Mouse (Mus musculus) heart, embryonic 16.5 days (tissue): ENCODE measurements around the gene Znhit1. TPM values are rescaled to one million over a fixed set of nuclear protein-coding genes. Genes with fewer than 3 reads are reported as not detected.

Source experiments
- ATAC-seq: fragments of 200-750 bp; cut with Nextera tagmentation; replicated peaks from 2 replicates; pipeline ENCODE4 v1.8.0; 2017; ENCODE audit warnings: moderate number of reproducible peaks; ENCODE audit not compliant: insufficient read depth, low FRiP score; ENCODE audit errors: extremely low read depth
- H3K27ac ChIP-seq: fragments of 300-500 bp; sonication (generic); 2 replicates; pipeline ENCODE4 v1.5.1; 2014; ENCODE audit warnings: mild to moderate bottlenecking, low read length, control low read depth, moderate library complexity
- H3K27me3 ChIP-seq: fragments of 300-500 bp; sonication (generic); 2 replicates; pipeline ENCODE4 v1.6.1; 2014; ENCODE audit warnings: low read length, mixed read lengths; ENCODE audit not compliant: control insufficient read depth, insufficient read depth
- H3K36me3 ChIP-seq: fragments of 300-500 bp; sonication (generic); 2 replicates; pipeline ENCODE4 v1.6.1; 2014; ENCODE audit not compliant: control insufficient read depth, insufficient read depth
- H3K4me1 ChIP-seq: fragments of 300-500 bp; sonication (generic); 2 replicates; pipeline ENCODE4 v1.6.1; 2014; ENCODE audit warnings: low read length, mixed read lengths; ENCODE audit not compliant: control insufficient read depth, insufficient read depth
- H3K4me2 ChIP-seq: fragments of 300-500 bp; sonication (generic); 2 replicates; pipeline ENCODE4 v1.6.1; 2014; ENCODE audit warnings: low read depth, mild to moderate bottlenecking, control low read depth, low read length
- H3K4me3 ChIP-seq: fragments of 300-500 bp; sonication (generic); 2 replicates; pipeline ENCODE4 v1.5.1; 2014; ENCODE audit warnings: mild to moderate bottlenecking, control low read depth, low read length
- H3K9ac ChIP-seq: fragments of 300-500 bp; sonication (generic); 2 replicates; pipeline ENCODE4 v1.6.1; 2014; ENCODE audit warnings: low read length, control low read depth
- H3K9me3 ChIP-seq: fragments of 300-500 bp; sonication (generic); replicated peaks from 2 replicates; pipeline ENCODE4 v1.6.1; 2016; ENCODE audit warnings: low read length; ENCODE audit not compliant: control insufficient read depth
- WGBS: fragments of 180-500 bp; shearing (Covaris S2); extraction: QIAGEN DNeasy Blood & Tissue Kit; methylation state at CpG from one replicate; pipeline ENCODE4 v1.1.7; 2014; 5-methylcytosine and 5-hydroxymethylcytosine counted together
- polyA plus RNA-seq: library from polyadenylated mRNA; unstranded; fragments of >200 nt; fragmentation: Nextera tagmentation; extraction: Ambion mirVana; gene quantifications from 2 replicates; pipeline ENCODE4 v1.2.1, GENCODE M21; 2015

Gene Znhit1
- polyA plus RNA-seq, 1 experiment from 2014 or later = 74.4 TPM

DNA sequence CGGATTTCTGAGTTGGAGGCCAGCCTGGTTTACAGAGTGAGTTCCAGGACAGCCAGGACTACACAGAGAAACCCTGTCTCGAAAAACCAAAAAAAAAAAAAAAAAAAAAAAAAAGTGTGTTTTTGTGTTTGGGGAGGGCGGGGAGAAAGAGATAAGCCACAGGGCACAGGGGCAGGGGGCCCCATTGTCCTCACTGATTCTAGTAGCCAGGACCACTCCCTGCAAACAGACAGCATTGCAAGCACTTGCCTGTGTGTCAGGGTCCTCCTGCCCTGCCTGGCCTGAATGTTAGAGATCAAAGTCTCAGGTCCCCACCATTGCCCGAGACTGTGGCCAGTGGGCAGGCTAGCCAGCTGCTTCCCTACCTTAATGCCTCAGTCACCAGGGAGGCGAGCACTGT, 11.6 kb upstream of the Znhit1 start:
- WGBS = 76% methylated on average over 3 of the region's 5 CpGs
- peaks cover 11% of the 10 kb centered on the region for H3K36me3 ChIP-seq
- no peak overlapping the region for H3K9ac ChIP-seq
- H3K4me2 ChIP-seq = no peak overlapping the region
- no peaks in the 10 kb centered on the region for H3K9me3 ChIP-seq
- no peak overlapping the region for H3K27ac ChIP-seq
- ATAC-seq = no peak
- no peaks in the 10 kb centered on the region for H3K27me3 ChIP-seq
- no peak overlapping the region for H3K4me3 ChIP-seq
- no peaks in the 10 kb centered on the region for H3K4me1 ChIP-seq

DNA sequence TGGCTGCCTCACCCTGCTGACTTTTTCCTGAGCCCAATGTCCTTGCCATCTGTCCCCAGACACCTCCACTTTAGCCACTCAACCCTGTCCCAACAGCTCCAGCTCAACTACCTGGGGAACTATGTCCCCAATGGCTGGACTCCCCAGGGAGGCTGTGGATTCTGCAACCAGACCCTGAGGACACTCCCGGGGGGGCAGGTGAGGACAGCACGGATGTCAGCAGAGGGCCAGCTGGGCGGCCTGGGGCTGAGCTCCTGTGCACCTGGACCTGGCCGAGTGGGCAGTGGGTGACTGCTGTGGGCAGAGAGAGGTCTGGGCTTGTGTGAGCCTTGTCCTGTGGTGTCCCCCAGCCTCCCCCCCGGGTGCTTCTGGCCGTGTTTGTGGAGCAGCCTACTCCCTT, 2.0 kb upstream of the Znhit1 start:
- no peak for ATAC-seq
- Histone ChIP-seq H3K4me3 (no peak overlapping the region), H3K4me1 (peaks cover 11% of the 10 kb centered on the region), H3K4me2 (no peak overlapping the region), H3K9me3 (no peaks in the 10 kb centered on the region), H3K27me3 (no peaks in the 10 kb centered on the region), H3K27ac (no peak overlapping the region), H3K36me3 (peaks cover 35% of the 10 kb centered on the region), H3K9ac (no peak overlapping the region)
- 88% methylated on average over 6 of the region's 6 CpGs for WGBS

DNA sequence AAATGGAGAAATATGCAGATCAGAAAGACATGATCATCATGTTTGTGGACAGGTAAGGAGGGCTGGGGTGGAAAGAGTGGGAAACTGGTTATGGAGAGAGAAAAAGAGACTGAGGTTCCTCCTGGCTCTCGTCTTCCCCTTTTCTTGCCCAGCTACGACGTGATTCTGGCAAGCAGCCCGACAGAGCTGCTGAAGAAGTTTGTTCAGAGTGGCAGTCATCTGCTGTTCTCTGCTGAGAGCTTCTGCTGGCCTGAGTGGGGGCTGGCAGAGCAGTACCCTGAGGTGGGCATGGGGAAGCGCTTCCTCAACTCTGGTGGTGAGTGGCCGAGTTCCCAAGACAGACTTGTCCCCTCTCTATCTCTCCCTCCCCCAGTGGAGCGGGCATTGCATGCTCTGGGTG, 599 bp upstream of the Znhit1 start:
- H3K4me2 ChIP-seq = peak overlapping the region; percentile 95
- ATAC-seq = no peak
- no peaks in the 10 kb centered on the region for H3K9me3 ChIP-seq
- peaks cover 27% of the 10 kb centered on the region for H3K36me3 ChIP-seq
- peak overlapping the region; percentile 92 for H3K9ac ChIP-seq
- peaks cover 11% of the 10 kb centered on the region for H3K4me1 ChIP-seq
- no peak overlapping the region for H3K27ac ChIP-seq
- H3K4me3 ChIP-seq = peak overlapping the region; percentile 81
- 49% methylated on average over 7 of the region's 7 CpGs for WGBS
- no peaks in the 10 kb centered on the region for H3K27me3 ChIP-seq

DNA sequence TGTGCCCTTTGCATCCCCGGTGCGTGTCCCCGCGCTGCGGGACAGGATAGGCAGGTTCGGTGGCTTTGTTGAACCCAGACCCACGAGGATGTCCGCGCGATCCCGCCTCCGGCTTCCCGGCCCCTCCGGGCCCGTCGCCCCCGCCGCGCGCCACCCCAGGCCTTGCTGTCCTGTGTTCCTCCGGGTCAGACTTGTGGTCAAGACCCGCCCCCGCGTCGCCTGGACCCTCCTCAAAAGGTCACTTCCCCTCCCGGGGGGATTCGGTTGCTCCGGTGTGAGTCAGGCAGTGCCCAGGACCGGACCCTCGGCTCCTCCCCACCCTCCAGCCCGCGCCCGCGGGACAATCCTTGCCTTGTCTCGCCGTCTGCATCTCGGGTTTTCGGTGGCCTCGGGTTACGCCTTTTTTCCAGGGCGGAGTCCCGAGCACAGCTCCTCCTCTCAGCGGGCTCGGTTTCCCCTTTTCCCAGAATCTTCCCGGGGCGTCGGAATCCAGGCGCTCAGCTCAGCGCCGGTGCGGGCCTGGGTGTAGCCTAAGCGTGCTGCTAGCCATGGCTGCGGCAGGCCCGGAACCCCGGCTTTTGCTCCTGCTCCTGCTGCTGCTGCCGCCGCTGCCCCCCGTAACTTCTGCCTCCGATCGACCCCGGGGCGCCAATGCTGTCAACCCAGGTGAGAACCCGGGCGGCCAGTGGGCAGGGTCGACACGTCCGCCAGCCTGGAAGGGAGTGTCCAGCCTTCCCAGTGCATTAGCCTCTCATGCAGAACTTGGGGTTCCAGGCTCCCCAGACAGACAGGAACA, 485 bp downstream of the Znhit1 start:
- peak; percentile 61 for ATAC-seq
- H3K27ac ChIP-seq = peak overlapping the region; percentile 91
- peak overlapping the region; percentile 92 for H3K9ac ChIP-seq
- under 1% methylated on average over 63 of the region's 67 CpGs for WGBS
- H3K4me3 ChIP-seq = peak overlapping the region; percentile 81
- H3K4me1 ChIP-seq = peaks cover 11% of the 10 kb centered on the region
- H3K9me3 ChIP-seq = no peaks in the 10 kb centered on the region
- no peaks in the 10 kb centered on the region for H3K27me3 ChIP-seq
- H3K36me3 ChIP-seq = peaks cover 26% of the 10 kb centered on the region
- peak overlapping the region; percentile 95 for H3K4me2 ChIP-seq

DNA sequence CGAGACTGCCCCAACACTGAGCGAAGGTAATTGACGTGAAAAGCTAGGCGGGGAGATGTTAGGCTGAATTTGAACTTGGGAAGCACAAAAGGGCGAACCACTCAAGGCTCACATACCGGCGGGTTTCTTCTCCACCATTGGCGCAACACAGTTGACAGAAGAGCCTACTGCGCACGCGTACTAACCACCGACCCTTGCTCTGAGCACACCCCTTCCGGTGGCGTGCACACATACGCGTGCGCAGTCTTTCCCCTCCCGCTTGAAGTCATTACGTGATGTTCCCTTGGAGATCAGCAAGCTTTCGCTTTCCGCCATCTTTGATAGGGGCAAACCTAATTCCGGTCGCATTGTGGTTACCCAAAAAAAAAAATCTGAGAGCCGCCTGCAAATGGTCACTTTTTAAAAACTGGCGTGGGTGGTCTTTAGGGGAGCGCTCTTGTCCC, 1.1 kb downstream of the Znhit1 start, which contains the start of gene Plod3:
Gene Plod3, plus strand, starts transcription at position 325 of the 443 bp plus-strand sequence.
- WGBS = 0% methylated on average over 26 of the region's 26 CpGs
- no peaks in the 10 kb centered on the region for H3K9me3 ChIP-seq

DNA sequence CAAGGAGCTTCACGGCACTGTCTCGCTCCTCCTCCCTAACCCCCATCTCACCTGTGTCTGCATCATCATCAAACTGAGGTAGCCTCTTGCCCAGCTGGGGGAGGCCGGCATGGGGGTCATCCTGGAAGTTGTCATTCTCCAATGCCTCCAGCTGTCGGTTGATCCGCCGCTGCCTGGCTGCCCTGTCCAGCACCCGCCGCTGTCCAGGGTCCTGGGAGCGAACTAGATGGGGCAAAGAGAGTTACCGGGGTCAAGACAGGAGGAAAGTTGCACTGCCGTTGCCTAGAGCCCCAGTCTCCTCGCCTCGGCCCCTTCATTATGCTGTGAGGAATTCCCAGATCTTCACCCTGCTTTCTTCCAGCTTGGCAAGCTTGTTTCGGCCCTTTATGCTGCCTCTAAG, 3.0 kb downstream of the Znhit1 start:
- no peak for ATAC-seq
- Histone ChIP-seq H3K4me2 (no peak overlapping the region), H3K27me3 (no peaks in the 10 kb centered on the region), H3K9ac (no peak overlapping the region), H3K36me3 (peaks cover 13% of the 10 kb centered on the region; the same call in 1 of the 2 replicates), H3K4me3 (no peak overlapping the region), H3K9me3 (no peaks in the 10 kb centered on the region), H3K27ac (no peak overlapping the region), H3K4me1 (peaks cover 11% of the 10 kb centered on the region)
- 48% methylated on average over 14 of the region's 14 CpGs for WGBS

More for the DNA sequence above, 1.1 kb downstream of the Znhit1 start, which contains the start of gene Plod3:
- Histone ChIP-seq H3K4me3 (peak within 1 kb of the TSS; percentile 81), H3K36me3 (peaks cover 23% of the 10 kb centered on the region), H3K9ac (peak within 1 kb of the TSS; percentile 92), H3K27ac (peak within 1 kb of the TSS; percentile 91), H3K27me3 (no peaks in the 10 kb centered on the region), H3K4me1 (peaks cover 11% of the 10 kb centered on the region), H3K4me2 (peak within 1 kb of the TSS; percentile 95)
- peak; percentile 93 for ATAC-seq

DNA sequence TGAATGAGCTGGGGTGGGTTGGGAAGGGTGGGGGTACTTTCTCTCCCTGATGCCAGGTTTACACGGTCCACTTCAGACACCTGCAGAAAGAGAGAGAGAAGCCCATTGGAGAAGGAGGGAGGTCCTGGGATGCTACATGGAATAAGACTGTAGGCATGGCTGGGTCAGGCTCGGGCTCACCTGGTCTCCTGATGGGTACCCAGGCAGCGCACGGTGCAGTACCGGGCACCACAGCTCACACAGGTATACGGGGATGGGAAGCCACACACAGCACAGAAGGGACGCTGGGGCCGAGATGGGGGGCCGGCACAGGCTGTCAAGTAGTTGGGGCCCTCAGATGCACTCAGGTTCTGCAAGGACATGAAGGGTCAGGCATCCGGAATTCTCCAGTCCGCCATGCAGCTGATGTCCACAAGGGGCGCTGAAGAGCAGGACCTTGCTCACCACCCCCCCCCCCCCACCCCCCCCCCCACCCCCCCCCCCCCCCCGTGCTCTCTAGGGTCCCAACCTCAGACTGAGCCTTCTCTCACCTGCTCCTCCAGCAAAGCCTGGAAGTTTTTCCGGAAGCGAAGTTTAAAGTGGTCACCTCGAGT, 5.4 kb downstream of the Znhit1 start:
- H3K27me3 ChIP-seq = no peaks in the 10 kb centered on the region
- peaks cover 9% of the 10 kb centered on the region; the same call in 1 of the 2 replicates for H3K36me3 ChIP-seq
- no peak overlapping the region for H3K4me2 ChIP-seq
- H3K9me3 ChIP-seq = no peaks in the 10 kb centered on the region
- H3K4me3 ChIP-seq = no peak overlapping the region
- WGBS = 45% methylated on average over 15 of the region's 16 CpGs
- H3K27ac ChIP-seq = no peak overlapping the region
- ATAC-seq = no peak
- no peak overlapping the region for H3K9ac ChIP-seq
- peaks cover 4% of the 10 kb centered on the region; the same call in 1 of the 2 replicates for H3K4me1 ChIP-seq

DNA sequence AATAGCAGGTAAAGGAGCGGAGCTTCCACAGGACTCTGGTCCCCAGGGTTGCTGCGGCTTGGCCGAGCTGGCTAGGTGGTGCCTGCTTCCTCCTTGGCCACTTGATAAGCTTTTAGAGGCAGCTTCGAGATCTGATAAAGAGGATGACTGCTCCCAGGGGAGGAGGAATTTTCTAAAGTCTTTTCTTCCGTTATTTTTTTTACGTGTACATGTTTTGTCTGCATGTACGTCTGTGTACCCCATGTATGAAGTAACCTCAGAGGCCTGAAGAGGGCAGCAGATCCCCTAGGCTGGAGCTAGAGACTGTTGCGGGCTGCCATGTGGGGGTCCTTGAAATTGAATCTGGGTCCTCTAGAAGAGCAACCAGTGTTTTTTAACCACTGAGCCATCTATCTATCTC, 6.8 kb downstream of the Znhit1 start:
- Histone ChIP-seq H3K4me2 (no peak overlapping the region), H3K9me3 (no peaks in the 10 kb centered on the region), H3K27me3 (no peaks in the 10 kb centered on the region), H3K36me3 (peaks cover 9% of the 10 kb centered on the region; the same call in 1 of the 2 replicates), H3K27ac (no peak overlapping the region), H3K4me1 (peaks cover under 1% of the 10 kb centered on the region; the same call in 1 of the 2 replicates), H3K4me3 (no peak overlapping the region), H3K9ac (no peak overlapping the region)
- no peak for ATAC-seq
- 86% methylated on average over 8 of the region's 8 CpGs for WGBS

DNA sequence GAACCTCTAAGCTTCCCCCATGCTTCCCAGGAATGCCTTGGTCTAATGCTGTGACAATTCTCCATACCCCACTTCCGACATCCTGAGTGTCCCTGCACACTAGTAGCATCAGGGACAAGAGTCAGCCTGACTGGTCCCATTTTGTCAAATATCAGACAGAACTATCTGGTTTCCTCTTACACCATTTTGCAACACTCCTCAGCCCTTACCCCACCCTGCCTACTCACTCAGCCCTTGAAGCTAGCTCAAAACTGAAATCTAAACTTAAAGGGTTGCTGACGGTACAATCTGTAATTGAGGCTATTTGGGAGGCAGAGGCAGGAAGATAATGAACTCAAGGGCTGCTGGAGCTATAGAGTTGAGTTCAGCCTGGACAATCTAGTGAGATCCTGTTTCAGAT, 8.1 kb downstream of the Znhit1 start:
- Histone ChIP-seq H3K9me3 (no peaks in the 10 kb centered on the region), H3K4me2 (no peak overlapping the region), H3K4me1 (no peaks in the 10 kb centered on the region), H3K27ac (no peak overlapping the region), H3K9ac (no peak overlapping the region), H3K27me3 (no peaks in the 10 kb centered on the region), H3K36me3 (peaks cover 9% of the 10 kb centered on the region; the same call in 1 of the 2 replicates), H3K4me3 (no peak overlapping the region)
- ATAC-seq = no peak
- WGBS = 71% methylated on average over 2 of the region's 2 CpGs
